Mouse (Mus musculus): ENCODE data around the gene Gabrg3. TPM values are rescaled to one million over a fixed set of nuclear protein-coding genes. Genes with fewer than 3 reads are reported as not detected.

The Gabrg3 gene
- polyA plus RNA-seq (2012; rRNA removed): 6.9 and 7.3 TPM in 2 replicates

GRCm38 (mm10) chr7:57386517-57387340, at the start of gene Gabrg3:
Gene Gabrg3 (minus strand): TSS chr7:57387188.

GRCm38 (mm10) chr7:57419392-57419791, 32.4 kb upstream of the Gabrg3 start, which contains the start of gene Gabrb3:
Gene Gabrb3 (plus strand): TSS chr7:57419692.

Other genes with a start within 250 kb of the Gabrg3 start
- 58.9 and 64.3 TPM in 2 replicates for gene Gabrb3, start 32.5 kb upstream of the Gabrg3 start, polyA plus RNA-seq (2012; rRNA removed)
- gene Gabra5, start 122.9 kb upstream of the Gabrg3 start, polyA plus RNA-seq (2012; rRNA removed): 73.8 and 77.1 TPM in 2 replicates

All from central nervous system, embryonic 18 days (tissue).